Mouse (Mus musculus) kidney, adult 2 months (tissue): Measurements from ENCODE around the gene Psmb8.

Experiments used
- CTCF ChIP-seq: fragments of 200-500 bp; conservative IDR thresholded peaks from 2 replicates; pipeline ENCODE4 v1.5.1; 2011; ENCODE audit warnings: low read depth, mild to moderate bottlenecking, control low read depth, low read length, moderate library complexity, mixed read lengths; ENCODE audit not compliant: insufficient read depth, insufficient read length
- POLR2A ChIP-seq: fragments of 200-500 bp; IDR thresholded peaks from one replicate; pipeline ENCODE4 v1.6.1; 2011; ENCODE audit warnings: low read depth, low read length, control low read depth

- TF ChIP-seq POLR2A (no peak), CTCF (peak; percentile 65)
Measured at GRCm38 (mm10) chr17:34249878-34250277, 52.4 kb downstream of the Psmb8 start.
